Mouse (Mus musculus) C2C12 (cell line): Measurements from ENCODE around the gene Gemin6.

Experiments
- CTCF ChIP-seq: IDR thresholded peaks from one replicate; pipeline ENCODE4 v1.5.1; 2011; ENCODE audit not compliant: control insufficient read depth, insufficient read depth, insufficient read length
- USF1 ChIP-seq: IDR thresholded peaks from one replicate; pipeline ENCODE4 v1.6.1; 2011; ENCODE audit warnings: low read depth, mild to moderate bottlenecking, control low read depth, moderate library complexity

DNA sequence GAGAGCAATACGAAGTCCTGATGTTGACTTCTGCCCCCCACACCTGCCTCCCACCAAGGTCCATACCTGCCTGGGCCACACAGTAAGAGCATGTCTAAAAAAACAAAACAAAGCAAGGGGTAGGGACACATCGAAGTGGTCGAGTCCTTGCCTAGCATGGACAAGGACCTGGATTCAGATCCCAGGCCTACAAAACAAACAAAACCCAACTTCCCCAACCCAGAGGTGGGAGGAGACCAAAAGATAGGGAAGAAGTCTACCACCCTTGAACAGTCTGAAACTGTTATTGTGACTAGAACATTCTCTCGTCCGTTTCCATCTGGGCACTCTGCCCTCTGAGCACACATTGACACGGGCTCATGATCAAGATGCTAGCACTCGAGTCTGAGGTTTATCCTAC, 10.1 kb downstream of the Gemin6 start:
- TF ChIP-seq USF1 (no peak), CTCF (no peak)
